Mouse (Mus musculus): ENCODE measurements around the gene Cdc42se2.

Gene Cdc42se2

DNA sequence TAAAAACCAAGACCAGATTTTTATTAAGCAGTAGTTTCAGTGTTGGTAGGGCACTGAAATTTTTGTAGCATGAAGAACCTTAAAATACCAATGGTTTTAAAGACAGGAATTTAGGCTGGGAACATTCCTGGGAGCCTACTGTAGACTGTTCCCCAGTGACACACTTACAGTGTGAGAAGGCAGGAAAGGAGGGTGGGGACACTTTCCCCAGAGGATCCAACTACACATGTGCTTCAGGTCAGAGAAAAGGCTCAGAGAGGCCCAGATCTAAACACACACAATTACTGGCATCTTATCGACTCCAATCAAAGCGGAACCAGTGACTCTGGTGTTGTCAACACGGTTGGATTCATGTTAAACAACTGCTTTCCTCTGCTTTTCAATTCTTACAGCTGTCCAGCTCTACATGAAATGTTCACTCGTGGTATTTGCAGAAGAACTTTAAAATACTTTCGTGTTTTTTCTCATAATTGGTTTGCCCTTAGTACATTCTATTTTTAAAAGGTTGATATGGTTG lies 32.3 kb downstream of the Cdc42se2 start:
- DNase-seq (ENCODE audit: low read depth, low spot score) = no peak

DNA sequence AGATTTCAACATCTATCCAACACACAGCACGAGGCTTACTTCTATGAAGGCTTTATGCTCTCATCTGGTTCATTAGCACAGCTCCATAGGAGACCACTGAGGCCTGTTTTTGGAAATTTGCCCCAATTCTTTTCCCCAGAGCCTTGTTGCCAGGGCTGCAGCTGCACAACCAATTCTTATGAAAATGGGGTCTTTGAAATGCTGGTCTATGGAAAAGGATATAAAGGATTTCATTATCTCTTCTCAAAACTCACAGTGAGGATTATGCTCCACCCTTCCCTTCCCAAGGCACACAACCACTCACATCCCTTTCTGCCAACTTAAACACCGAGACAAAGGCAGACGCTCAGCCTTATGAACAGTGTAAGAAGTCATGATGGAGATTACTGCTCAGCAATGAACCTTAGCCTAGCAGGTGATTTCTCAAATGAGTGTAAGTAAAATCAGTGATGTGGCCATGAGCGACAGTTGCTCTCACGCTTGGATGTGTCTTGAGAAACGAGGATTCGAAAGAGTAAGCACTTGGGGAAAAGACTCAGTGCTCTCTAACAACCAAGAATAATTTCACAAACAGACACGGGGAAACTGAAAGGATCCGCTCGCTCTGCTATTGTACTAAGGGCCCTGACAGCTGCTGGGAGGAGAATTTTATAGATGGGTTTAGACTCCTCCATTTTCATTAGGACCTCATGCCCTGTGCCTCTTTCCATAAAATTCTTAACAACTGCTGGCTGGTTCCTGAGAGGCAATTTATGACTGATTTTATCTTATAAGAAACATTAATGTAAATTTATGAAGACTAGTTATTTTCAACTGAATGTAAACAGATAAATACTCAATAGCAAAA lies 33.0 kb downstream of the Cdc42se2 start:
- DNase-seq (ENCODE audit: low read depth, low spot score) = no peak

DNA sequence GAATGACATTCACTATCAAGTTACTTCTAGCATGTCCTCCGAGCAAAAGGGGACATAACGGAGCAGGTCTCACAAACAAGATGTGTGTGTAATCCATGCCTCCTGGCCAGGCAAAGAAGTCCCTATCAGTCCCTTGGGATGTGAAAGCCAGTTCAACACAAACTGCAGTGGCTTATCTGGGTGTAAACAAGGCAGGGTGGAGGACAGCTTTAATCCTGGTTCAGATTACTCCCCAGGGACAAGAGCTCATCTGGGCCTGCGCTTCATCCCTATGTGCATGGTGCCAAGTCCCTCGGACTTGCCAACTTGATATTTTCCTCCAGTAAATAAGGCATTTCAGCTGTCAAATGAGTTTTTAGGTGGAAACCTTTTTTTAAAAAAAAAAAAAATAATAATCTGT lies 36.0 kb downstream of the Cdc42se2 start:
- DNase-seq (ENCODE audit: low read depth, low spot score) = no peak

DNA sequence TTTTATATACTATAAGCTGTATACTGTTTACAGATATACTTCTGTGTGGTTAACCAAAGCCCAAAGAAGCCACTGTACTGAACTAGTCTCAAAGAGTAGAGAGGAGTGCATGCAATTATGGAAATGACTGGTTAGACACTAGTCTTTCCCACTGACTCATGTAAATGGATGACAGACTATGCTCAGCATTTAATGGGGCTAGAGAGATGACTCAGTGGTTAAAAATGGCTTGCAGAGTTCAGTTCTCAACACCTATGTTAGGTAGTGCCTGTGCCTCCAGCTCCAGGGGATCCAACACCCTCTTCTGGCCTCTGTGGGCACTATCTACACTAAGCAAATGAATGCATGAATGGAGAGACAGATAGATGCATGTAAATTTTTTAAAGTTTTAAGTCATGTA lies 38.6 kb downstream of the Cdc42se2 start:
- no peak for DNase-seq (ENCODE audit: low read depth, low spot score)

DNA sequence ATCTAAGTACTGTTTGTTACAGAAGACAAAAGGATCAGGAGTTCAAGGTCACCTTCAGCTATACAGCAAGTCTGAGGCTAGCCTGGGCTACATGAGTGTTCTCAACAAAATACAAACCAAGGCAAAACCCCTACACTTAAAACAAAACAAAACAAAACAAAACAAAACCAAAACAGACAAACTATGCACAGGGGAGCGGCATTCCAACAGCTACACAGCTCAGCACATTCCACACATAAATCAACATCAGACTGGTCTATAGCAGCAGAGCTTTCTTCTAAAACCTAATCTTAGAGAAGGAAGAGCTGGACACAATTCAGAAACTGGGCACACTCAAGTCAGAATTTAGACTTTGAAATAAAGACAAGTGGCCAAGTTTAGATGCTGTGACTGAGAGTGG lies 43.2 kb downstream of the Cdc42se2 start:
- DNase-seq (ENCODE audit: low read depth, low spot score) = no peak

DNA sequence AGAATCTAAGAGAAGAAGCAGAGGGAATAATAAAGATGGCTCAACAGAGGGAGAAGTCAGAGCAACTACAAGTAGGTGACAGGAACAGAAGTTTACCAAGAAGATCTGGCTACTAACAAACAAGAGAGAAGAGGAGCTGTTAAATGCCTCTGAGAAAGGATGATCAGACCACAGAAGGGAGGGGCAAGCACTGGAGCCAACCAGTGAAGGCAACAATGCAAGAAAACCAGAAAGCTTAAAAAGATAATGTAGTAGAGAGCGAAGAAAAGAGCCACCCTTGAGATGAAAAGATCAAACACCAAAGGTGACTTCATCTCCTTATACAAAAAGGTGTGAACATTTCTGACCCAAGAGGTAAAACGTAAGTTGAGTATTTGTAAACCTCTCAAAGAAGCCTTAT lies 46.1 kb downstream of the Cdc42se2 start:
- DNase-seq (ENCODE audit: low read depth, low spot score) = peak; percentile 50

DNA sequence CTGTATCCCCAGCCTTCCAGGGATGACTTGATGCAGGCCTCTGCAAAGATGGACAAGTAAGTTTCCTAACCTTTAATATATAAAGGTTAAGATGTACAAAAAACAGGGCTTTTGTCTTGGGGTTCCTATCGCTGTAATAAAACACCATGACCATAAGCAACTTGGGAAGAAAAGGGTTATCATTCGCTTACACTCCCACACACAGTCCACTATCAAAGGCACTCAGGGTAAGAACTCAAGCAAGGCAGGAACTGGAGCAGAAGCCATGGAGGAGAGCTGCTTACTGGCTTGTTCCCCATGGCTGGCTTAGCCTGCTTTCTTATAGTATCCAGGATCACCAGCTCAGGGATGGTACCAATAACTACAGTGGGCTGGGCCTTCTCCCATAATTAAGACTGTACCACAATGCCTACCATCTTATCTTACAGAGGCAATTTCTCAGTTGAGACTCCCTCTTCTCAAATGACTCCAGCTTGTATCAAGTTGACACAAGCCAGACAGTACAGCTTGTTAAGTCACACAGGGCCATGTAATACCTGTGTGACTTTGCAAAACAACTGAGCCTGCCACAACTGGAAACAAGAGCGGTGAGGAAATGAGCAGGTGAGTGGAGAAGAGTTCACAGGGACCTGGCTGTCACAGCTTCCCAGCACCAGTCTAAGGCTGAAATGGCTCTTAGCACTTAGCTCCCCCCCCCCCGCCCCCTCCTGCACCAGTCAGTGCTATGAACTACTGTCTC lies 48.3 kb downstream of the Cdc42se2 start:
- DNase-seq (ENCODE audit: low read depth, low spot score) = no peak

DNA sequence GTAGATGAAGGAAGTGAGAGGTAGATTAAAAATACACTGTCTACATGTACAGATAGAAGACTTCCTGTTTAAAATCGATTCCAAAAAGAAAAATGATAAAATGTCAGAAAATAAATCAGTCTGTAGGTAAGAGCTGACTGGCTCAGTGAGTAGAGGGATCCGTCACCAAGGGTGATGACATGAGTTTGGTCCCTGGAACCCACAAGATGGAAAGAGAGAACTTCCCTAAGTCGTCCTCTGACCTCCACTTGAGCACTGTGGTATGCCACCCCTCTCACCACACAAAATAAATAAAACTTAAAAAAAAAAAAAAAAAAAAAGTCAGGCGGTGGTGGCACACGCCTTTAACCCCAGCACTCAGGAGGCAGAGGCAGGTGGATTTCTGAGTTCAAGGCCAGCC lies 50.6 kb downstream of the Cdc42se2 start:
- no peak for DNase-seq (ENCODE audit: low read depth, low spot score)

DNA sequence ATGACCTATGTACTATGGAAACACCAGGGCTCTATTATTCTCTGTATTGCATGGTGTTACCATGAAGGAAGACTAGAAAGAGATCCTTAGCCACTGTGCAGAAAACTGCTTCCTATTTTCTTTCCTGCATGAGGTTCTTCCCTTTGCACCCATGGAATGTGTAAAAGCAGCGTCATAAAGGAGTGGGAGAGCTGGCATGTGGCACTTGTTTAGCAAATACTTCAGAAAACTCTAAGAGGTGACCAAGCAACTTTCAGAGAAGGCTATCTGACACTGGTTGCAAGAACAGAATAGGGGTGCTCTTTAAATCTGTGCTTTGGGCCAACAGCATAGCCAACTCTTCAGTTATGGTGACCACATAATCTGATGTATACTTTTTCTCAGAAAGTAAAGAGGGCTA lies 52.4 kb downstream of the Cdc42se2 start:
- DNase-seq (ENCODE audit: low read depth, low spot score) = no peak

DNA sequence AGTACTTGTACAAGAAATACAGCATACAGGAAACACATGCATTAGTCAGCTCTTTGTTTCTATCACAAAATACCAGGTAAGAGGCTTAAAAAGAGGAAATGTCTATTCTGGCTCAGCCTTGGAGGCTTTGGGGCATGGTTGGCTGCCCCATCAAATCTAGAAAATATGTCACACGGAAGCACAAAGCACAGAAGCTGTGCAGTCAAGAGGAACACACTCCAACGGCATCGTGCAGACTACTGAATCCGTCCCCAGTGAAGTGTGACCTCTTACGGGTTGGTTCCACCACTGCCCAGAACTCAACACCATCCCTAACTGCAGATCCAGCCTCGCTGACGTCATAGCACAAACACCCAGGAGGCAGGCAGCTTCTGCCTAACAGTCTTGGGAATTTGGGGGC lies 53.9 kb downstream of the Cdc42se2 start:
- no peak for DNase-seq (ENCODE audit: low read depth, low spot score)

DNA sequence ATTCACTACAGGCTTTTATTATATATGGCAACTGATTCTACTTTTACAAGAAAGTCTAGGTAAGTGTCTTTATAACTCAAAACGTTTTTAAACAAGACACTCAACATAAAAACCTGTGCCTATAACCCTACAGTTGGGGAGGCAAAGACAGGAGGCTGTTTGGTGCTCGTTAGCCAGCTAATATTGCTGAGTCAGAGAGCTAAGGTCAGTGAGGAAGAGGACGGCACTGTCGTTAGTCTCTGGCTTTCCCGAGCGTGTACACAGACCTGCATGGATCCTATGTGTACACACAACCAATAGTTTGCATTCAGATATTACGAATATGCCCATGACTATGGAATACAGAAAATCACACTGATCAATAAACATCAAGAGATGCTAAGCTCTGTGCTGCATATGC lies 56.1 kb downstream of the Cdc42se2 start:
- DNase-seq (ENCODE audit: low read depth, low spot score) = no peak

DNA sequence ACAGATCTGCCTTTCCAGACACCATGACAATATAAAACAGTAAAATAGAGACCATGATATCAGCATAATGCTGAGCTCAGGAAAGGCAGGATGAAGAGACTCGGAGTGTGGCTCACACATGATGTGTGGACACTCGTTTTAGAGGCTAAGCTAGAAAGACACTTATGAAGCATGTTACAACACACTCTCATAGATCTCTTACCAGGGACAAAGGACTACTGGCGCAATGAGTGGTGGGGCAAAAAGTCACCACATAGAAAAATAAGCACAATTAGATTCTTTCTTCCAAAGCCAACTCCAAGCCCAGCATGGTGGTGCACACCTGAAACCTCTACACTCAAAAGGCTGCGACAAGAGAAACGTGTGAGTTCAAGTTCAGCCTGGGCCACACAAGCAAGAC lies 56.5 kb downstream of the Cdc42se2 start:
- no peak for DNase-seq (ENCODE audit: low read depth, low spot score)

DNA sequence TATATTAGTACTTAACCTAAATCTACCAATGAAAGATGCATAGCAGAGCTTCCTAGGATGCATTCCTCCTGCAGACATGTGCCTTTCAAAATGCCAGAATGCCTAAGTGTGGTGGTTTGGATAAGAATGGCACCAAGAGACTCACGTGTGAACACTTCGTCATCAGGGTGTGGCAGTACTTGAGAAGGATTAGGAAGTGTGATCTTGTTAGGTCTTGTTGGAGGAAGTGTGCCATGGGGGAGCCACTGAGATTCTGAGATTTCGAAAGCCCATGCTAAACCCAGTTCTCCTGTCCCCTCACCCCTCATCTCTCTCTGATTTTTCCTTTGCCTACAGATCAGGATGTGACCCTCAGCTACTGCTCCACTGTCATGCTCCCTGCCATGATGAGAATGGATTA lies 58.2 kb downstream of the Cdc42se2 start:
- DNase-seq (ENCODE audit: low read depth, low spot score) = no peak

DNA sequence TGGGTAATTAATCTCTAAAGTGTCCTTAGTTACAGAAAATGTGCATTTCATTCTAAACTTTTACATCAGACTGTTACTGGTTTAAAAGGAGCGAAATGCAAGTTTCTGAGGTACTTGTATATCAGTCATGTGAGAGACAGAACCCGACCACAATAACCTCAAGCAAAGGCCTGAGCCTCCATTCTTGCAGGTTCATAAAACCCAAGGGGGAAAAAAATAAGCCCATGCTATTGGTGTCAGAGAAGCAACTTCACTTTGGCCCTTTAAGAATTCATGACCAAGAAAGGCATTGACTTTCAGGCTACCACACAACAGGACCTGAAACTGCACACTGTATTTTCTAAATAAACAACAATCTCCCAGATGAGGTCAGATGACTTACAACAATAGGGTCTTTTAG lies 59.1 kb downstream of the Cdc42se2 start:
- peak; percentile 64 for DNase-seq (ENCODE audit: low read depth, low spot score)

DNA sequence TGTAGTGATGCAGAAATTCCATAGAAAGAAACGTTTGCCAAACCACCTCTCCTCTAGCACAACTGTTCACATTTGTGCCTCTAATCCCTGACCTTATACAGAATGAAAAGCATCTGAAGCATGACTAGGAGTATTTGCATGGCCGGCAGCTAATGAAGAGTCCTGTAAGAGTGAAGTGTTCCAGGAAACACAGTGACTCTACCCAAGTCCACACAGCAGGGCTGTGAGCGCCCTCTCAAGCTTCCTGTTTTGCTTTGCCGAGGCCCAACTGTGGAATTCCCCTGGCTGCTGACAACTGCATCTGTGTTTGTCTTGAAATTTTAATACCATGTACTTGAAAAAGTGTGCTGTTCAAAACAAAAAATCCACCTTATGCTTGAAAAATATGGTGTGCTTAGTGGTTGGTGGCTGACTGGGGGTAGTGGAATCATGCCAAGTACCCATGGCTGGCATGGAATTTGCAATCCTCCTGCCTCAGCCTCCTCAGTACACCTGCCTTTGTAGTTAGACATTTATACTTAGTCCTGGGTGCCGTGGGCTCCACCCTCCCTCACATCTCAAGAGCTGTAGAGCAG lies 60.1 kb downstream of the Cdc42se2 start:
- peak; percentile 86 for DNase-seq (ENCODE audit: low read depth, low spot score)

DNA sequence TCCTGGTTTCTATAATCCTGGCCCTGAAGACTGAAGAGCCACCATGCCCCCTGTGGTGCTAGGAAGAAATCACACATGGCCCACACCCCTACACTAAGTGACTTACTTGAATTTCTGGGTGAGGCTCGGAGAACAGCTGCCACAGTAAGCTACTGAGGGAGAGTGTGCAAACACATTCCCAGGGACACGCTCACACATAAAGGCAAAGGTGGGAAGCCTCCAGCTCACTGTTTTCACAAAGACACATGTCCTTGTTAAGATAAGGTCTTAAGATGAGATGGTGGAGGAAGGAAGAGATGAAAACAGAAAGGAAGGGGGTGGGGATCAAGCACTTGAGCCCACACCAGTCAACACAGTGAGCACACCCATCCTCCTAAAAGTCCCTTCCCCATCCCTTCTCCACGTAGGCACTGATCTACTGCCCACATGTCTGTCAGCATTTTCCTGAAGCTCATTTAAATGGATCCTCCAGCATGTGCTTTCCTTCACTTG lies 60.9 kb downstream of the Cdc42se2 start:
- DNase-seq (ENCODE audit: low read depth, low spot score) = peak; percentile 58

DNA sequence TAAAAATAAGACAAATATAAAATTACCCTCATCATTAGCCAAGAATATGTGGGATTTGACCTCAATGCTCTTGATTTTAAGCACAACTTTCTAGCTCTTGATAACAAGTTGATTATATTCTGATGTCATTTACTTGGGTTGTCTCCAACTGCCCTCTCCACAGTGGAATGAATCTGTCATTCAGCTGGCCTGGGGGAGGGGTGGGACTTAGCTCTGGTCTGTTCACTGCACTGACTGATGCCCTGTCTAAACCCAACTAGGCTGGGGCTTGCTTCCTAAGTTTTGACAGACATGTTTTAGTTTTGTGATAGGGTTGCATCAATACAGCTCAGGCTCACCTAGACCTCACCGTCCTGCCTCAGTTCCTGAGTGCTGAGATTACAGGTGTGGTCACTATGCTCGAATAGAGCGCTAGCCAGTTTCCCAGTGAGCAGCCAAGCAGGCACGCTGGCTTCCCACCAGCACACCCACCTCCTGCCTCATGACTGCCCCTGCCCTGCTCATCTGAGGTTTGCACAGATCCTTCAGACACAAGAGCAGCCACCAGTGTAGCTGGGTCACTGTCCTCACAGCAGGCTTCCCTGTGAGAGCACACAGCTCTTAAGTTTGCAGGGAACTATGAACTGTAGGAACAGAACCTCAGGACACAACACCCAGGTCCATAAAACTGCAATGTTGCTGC lies 63.0 kb downstream of the Cdc42se2 start:
- no peak for DNase-seq (ENCODE audit: low read depth, low spot score)

DNA sequence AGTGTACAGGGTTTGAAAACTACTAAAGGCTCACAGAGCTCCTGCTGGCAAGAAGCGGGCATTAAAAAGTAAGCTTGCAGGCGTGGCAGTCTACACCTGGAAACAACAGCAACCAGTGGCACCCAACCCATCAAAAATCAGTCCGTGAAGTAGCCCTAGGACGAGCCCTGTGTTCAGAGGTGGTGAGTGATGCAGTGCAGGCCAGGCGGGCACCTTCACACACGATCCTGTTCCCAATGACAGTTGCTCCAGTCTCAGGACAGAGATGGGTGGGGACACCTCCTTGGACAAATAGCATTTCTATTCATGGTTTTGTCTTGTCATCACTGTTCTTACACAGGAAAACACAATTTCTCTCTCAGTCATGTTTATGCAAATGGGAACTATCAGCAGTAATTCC lies 65.4 kb downstream of the Cdc42se2 start:
- no peak for DNase-seq (ENCODE audit: low read depth, low spot score)

DNA sequence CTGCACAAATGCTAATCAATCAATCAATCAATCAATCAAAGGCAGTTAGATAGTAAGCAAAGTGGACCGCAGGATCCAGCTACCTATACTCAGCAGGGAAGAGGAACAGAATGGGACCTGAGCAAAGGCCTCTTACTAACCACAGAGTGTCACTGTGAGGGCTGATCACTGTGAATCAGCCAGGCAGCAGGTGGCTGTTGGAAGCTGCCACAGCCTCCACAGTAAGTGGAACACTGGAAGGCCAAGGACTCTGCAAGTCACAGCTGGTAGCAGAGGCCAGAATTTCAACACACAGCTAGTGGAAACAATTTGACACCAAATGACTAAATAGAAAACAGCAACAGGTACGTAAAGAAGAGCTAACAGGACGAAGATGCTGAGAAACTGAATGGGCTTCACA lies 68.9 kb downstream of the Cdc42se2 start:
- DNase-seq (ENCODE audit: low read depth, low spot score) = no peak

DNA sequence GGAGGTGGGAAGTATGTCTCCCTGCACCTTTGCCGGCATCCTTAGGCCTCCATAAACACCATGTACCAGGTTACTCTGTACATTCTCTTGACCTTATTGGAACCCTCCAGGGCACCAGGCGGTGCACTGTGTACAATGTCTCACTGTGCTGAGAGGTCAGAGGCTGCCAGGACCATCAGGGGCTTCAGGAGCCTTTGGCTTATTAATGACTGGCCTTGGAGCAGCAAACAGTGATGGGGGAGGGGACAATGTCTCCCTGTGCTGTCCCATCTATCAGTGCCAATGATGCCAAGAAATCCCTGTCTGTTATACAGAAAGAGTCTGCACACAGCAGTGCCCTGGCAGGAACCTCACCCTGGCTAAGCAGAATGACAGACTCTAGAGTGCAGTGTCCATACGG lies 69.6 kb downstream of the Cdc42se2 start:
- no peak for DNase-seq (ENCODE audit: low read depth, low spot score)

DNA sequence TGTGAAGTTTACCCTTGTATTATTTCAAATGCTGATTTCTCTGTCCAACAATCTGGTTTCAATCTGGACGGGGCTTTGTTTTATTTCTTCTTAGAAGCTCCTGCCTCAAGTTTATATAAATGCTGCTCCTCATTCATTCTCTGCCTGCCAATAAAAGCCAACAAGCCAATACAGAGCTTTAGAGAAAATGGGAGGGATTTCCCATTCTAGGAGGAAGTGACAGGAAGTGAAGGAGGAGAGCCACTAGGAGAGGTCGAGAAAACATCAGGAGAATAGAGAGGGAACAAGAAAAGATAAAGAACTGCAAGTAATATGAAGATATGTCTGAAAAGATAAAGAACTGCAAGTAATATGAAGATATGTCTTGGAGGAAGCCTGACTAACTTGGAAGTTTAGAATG lies 74.6 kb downstream of the Cdc42se2 start:
- no peak for DNase-seq (ENCODE audit: low read depth, low spot score)
